Mouse (Mus musculus): ENCODE results near the gene Plscr5. TPM values are rescaled to one million over a fixed set of nuclear protein-coding genes. Genes with fewer than 3 reads are reported as not detected.
"Not testable (repeated sequence)": the region's sequence is repeated elsewhere in the genome, so short reads cannot be mapped to it uniquely, and the experiment has no call there.

Gene Plscr5
- polyA plus RNA-seq (2016; fragmentation: Nextera tagmentation; extraction: Ambion mirVana), result not detected in 2 replicates

DNA sequence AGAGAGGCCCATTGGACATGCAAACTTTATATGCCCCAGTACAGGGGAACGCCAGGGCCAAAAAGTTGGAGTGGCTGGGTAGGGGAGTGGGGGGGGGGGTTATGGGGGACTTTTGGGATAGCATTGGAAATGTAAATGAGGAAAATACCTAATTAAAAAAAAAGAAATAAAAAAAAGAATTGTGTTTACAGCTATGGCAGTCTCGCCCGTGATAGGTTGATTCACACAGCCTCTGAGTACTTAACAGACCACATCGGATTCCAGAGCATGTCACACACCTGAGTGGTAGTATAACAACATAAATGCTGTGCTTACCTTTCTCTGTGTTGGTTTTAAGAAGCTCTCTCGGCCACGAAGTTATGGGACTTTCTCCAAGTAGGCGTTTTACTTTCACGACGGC, at the start of gene Plscr5:
Plscr5 (plus strand) TSS at position 301 of the 400 bp plus-strand sequence.
- not testable (repeated sequence) for H3K27ac ChIP-seq; H3K36me3 ChIP-seq; H3K4me3 ChIP-seq; H3K27me3 ChIP-seq (ENCODE audit: insufficient read depth, poor library complexity, severe bottlenecking); DNase-seq (ENCODE audit: low spot score); H3K4me1 ChIP-seq (replicated peaks); H3K9me3 ChIP-seq
- 81% methylated on average over 9 of the region's 9 CpGs for WGBS

DNA sequence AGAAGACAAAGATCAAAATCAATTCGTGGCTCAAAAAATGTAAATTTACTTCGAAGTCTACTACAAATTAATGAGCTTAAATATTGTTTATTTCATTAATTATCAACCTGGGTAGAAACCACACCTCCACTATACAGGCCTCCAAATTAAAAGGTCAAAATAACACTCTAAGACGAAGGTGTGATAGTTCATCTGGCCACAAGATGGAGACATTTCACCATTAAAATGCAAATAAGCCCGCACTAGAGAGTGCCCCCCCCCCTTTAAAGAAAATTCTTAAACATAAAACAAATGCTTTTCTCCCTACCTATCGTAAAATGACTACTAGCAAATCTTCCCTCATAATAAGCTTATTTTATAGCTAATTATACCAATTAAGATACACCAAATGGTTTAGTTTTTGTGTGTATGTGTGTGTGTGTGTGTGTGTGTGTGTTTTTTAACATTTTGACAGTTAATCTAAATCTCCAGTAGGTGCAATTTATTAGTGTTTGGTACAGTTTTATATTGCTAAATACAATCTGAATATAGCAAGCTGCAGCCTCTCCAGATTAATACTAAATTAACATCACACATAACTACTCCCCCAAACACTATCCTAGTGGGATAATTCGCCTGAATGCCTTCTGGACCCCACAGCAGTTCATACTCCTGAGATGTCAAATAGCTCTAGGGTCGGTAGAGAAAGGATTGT, 45.0 kb upstream of the Plscr5 start:
- Histone ChIP-seq H3K4me1 (replicated peaks) (no peaks in the 10 kb centered on the region), H3K27me3 (ENCODE audit: insufficient read depth, poor library complexity, severe bottlenecking) (no peaks in the 10 kb centered on the region), H3K4me3 (no peak overlapping the region), H3K27ac (no peak overlapping the region), H3K9me3 (no peaks in the 10 kb centered on the region), H3K36me3 (no peaks in the 10 kb centered on the region)
- WGBS, result 26% methylated on average over 7 of the region's 7 CpGs
- no peak for DNase-seq (ENCODE audit: low spot score)

DNA sequence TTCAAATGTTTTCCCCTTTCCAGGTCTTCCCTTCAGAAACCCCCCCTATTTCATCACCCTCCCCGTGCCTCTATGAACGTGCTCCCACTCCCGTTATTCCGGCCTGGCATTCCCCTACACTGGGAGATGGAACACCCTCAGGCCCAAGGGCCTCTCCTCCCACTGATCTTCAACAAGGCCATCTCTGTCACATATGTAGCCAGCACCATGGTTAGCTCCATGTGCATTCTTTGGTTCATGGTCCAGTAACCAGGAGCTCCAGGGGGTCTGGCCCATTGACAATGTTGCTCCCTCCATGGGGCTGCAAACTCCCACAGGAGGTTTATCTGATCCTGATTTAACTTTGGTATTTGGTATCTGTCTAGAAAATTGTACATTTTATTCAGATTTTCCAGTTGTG, 30.5 kb upstream of the Plscr5 start:
- Histone ChIP-seq H3K36me3 (no peaks in the 10 kb centered on the region), H3K4me3 (no peak overlapping the region), H3K27ac (no peak overlapping the region), H3K27me3 (ENCODE audit: insufficient read depth, poor library complexity, severe bottlenecking) (no peaks in the 10 kb centered on the region), H3K9me3 (no peaks in the 10 kb centered on the region), H3K4me1 (replicated peaks) (0 out of 2 replicates have a peak, but pooled peaks cover 4% of the 10 kb centered on the region)
- no peak for DNase-seq (ENCODE audit: low spot score)
- WGBS, result 61% methylated on average over 4 of the region's 4 CpGs

DNA sequence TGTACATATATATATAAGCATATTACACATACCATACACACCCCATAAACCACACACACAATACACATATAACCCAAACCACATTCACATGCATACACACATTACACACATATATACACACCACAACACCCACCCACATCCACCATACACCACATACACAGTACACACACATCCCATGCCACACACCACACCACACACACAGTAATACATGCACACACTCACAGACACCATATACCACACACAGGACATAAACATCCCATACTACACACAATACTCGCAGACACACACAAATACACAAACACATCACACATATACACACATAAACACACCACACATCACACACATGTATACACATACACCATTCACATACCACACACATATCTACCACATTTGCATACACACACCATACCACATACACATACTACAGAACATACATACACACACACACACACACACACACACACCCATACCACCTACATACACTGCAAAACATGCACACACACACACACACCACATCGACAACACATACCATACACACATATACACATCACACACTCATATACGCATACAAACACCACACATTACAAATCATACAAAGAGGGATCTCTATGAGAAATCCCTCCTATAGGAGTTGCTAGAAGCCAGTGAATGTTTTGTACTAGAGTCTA, 19.3 kb upstream of the Plscr5 start:
- no peak overlapping the region for H3K27ac ChIP-seq
- H3K4me1 ChIP-seq (replicated peaks), result peaks cover 11% of the 10 kb centered on the region
- no peaks in the 10 kb centered on the region for H3K9me3 ChIP-seq
- DNase-seq (ENCODE audit: low spot score), result no peak
- 96% methylated on average over 3 of the region's 3 CpGs for WGBS
- H3K27me3 ChIP-seq (ENCODE audit: insufficient read depth, poor library complexity, severe bottlenecking), result peaks cover 19% of the 10 kb centered on the region
- H3K4me3 ChIP-seq, result no peak overlapping the region
- H3K36me3 ChIP-seq, result no peaks in the 10 kb centered on the region

DNA sequence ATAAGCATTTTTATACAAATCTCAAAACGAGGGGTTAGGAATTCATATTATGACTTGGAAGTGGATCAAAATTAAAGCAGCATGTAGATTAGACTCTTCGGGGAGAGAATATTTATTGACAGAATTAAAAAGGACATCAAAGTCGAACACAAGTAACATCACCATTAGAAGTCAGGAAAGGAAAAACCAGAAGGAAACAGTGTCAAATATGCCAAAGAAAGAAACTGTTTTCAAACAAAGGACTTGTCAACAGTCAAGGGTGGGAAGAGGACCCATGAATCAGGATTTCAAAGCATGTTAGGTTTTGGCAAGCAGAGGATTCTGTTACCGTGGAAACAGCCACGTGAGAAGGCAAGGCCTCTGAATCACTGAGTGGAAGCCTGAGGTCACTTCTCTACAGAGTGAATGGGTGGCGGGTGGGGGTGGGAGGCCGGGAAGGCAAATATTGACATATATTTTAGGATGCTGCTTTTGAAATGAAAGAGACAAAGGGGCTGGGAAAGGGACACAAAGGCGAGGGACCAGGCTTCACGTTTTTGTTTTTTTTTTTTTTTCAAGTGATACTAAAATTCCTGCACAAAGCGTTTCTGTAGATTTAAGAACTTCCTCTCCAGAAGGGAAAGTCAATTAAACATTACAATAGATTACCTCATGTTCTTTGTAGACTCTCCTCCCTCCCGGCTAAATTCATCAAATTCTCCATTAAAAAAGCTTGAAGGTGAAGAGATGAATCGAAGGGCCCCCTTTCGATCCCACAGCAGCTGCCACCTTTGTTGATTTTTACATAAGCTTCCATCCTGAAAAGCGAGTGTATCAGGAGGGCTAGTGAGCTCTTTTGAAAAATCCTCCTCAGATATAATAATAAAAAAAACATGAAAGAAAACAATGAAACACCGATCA, 18.3 kb upstream of the Plscr5 start:
- Histone ChIP-seq H3K27me3 (ENCODE audit: insufficient read depth, poor library complexity, severe bottlenecking) (peaks cover 19% of the 10 kb centered on the region), H3K4me3 (no peak overlapping the region)
- 36% methylated on average over 15 of the region's 15 CpGs for WGBS

DNA sequence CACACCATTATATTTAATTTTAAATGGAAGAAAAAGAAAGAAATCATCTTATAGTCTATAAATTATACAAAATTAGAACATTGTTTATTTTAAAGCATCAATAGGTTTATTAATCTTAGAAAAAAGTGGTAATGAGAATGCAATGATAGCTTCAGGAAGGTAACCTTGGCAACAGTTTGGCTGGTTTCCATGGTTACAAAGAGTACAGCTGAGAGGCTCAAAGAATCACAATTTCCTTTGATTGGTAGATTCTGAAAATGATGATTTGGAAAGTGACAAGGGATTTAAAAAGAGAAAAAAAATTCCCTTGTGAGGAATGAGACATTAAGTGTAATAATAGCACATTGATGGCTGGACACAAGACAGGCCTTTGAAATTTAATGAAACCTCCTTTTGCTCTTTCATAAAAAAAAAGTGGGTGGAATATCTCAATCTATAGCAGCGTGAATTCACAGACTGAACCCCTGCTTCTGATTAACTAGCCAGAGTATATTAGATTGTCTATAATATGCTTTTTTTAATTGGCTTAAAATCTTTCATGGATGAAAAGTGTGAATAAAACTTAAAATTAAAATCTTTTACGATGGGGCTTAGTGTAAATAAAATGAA, 13.8 kb upstream of the Plscr5 start:
- Histone ChIP-seq H3K27ac (no peak overlapping the region), H3K9me3 (no peaks in the 10 kb centered on the region), H3K27me3 (ENCODE audit: insufficient read depth, poor library complexity, severe bottlenecking) (peaks cover 19% of the 10 kb centered on the region), H3K4me1 (replicated peaks) (peaks cover 16% of the 10 kb centered on the region), H3K36me3 (no peaks in the 10 kb centered on the region), H3K4me3 (no peak overlapping the region)
- 72% methylated on average over 2 of the region's 2 CpGs for WGBS
- DNase-seq (ENCODE audit: low spot score), result no peak

More for the DNA sequence above, 18.3 kb upstream of the Plscr5 start:
- peaks cover 16% of the 10 kb centered on the region for H3K4me1 ChIP-seq (replicated peaks)
- no peaks in the 10 kb centered on the region for H3K9me3 ChIP-seq
- no peaks in the 10 kb centered on the region for H3K36me3 ChIP-seq
- DNase-seq (ENCODE audit: low spot score), result peak; percentile 65
- peak overlapping the region; percentile 66 for H3K27ac ChIP-seq

DNA sequence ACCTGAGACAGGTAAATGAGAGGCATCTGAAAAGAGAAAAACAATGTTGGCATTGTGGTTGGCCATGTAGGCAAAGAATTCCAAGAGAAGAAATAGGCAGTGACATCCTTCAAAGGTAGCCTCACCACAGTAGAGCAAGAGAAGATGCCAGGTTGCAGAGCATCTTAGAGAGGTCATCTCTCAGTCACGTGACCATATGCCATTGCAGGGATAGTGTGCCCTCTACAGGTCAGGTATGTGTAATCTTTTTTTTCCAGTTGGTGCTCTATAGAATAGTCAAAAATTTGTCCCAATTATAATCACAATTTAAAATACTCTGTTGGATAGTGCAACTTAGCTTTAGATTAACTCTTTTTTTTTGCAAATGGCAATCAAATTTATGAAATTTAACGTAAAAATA, 1.4 kb upstream of the Plscr5 start:
- Histone ChIP-seq H3K36me3 (no peaks in the 10 kb centered on the region), H3K27me3 (ENCODE audit: insufficient read depth, poor library complexity, severe bottlenecking) (no peaks in the 10 kb centered on the region), H3K4me1 (replicated peaks) (no peaks in the 10 kb centered on the region), H3K9me3 (no peaks in the 10 kb centered on the region), H3K27ac (no peak overlapping the region), H3K4me3 (no peak overlapping the region)
- no peak for DNase-seq (ENCODE audit: low spot score)
- WGBS, result 92% methylated on average over 2 of the region's 2 CpGs

DNA sequence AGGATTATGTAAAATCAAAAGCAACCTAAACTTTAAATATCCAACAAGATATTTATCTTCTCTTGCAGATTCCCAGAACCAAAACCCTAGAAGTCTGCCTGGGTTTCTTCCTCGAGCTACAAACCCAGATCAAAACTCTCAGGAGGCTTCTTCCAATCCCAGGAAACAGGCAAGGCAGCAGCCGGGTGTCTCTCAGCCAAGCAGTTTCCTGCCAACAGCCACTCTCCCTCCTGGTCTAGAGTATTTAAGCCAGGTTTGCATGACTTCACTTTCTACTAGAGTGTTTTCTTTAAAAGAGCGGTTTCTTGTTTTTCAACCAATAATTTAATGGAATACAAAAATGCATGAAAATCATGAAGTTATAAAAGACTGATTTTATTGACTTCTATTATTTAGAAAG, 5.7 kb downstream of the Plscr5 start:
- Histone ChIP-seq H3K4me3 (no peak overlapping the region), H3K4me1 (replicated peaks) (no peaks in the 10 kb centered on the region), H3K27ac (no peak overlapping the region), H3K36me3 (no peaks in the 10 kb centered on the region), H3K27me3 (ENCODE audit: insufficient read depth, poor library complexity, severe bottlenecking) (no peaks in the 10 kb centered on the region), H3K9me3 (no peaks in the 10 kb centered on the region)
- WGBS, result 70% methylated on average over 3 of the region's 3 CpGs
- DNase-seq (ENCODE audit: low spot score), result no peak

DNA sequence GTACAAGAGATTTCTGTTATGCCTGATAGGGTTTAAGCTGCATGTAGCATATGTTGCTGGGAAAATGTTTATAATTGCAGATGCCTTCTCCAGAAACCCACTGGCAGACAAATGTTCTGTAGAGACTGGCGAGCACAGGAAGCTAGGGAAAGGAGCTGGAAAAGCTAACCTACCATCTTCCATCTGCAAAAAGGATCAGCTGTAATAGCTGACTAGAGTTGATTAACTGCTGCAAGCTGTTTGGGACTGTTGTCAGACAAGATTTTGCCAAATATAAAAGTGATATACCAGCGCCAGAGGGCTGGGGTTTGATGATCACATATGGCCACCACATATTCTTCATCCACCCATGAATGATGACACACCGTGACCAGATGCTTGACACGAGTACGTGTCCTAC, 6.8 kb downstream of the Plscr5 start:
- H3K36me3 ChIP-seq, result no peaks in the 10 kb centered on the region
- no peaks in the 10 kb centered on the region for H3K4me1 ChIP-seq (replicated peaks)
- H3K4me3 ChIP-seq, result no peak overlapping the region
- H3K27ac ChIP-seq, result no peak overlapping the region
- H3K9me3 ChIP-seq, result no peaks in the 10 kb centered on the region
- no peak for DNase-seq (ENCODE audit: low spot score)
- H3K27me3 ChIP-seq (ENCODE audit: insufficient read depth, poor library complexity, severe bottlenecking), result no peaks in the 10 kb centered on the region
- 86% methylated on average over 5 of the region's 5 CpGs for WGBS

DNA sequence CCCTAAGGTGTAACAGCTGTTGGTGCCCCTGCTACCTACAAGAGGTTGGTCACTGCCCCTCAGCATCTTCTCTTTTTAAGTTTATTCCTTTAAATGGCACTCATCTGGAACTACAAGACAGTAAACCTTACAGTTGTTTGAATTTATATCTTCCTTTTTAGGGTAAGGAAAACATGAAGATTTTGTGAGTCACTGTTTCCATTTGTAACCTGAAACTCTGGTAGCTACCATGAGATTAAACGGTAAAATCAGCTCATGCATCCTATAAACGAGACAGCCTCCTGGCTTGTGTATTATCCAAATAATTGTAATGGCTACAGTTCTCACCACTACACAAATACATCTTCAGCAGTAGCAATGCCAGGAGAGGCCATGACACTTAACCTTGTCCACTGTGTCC, 11.7 kb downstream of the Plscr5 start:
- H3K27me3 ChIP-seq (ENCODE audit: insufficient read depth, poor library complexity, severe bottlenecking), result no peaks in the 10 kb centered on the region
- no peaks in the 10 kb centered on the region for H3K36me3 ChIP-seq
- H3K4me1 ChIP-seq (replicated peaks), result no peaks in the 10 kb centered on the region
- no peaks in the 10 kb centered on the region for H3K9me3 ChIP-seq
- WGBS, result 66% methylated on average over 2 of the region's 2 CpGs
- no peak overlapping the region for H3K27ac ChIP-seq
- no peak overlapping the region for H3K4me3 ChIP-seq
- DNase-seq (ENCODE audit: low spot score), result no peak

DNA sequence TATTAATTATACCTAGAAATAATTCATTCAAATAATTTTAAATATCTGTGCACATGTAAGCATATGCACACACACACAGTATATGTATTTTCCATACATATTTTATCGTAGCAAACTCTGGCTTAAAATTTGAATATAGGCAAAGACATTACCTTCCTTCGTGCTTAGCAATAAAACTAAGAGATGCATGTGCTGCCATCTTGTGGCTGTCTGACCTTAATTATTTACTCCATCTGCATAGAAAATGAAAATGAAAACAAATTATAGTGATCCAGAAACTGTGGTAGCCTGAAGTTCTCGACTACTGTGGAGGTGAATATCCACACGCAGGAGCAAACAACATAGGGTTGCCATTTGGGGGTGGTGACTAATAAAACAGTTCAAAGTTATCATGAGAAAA, 14.6 kb downstream of the Plscr5 start:
- Histone ChIP-seq H3K27me3 (ENCODE audit: insufficient read depth, poor library complexity, severe bottlenecking) (no peaks in the 10 kb centered on the region), H3K27ac (no peak overlapping the region), H3K9me3 (no peaks in the 10 kb centered on the region), H3K36me3 (no peaks in the 10 kb centered on the region), H3K4me1 (replicated peaks) (no peaks in the 10 kb centered on the region), H3K4me3 (no peak overlapping the region)
- peak; percentile 4 for DNase-seq (ENCODE audit: low spot score)
- WGBS, result 61% methylated on average over 4 of the region's 4 CpGs

DNA sequence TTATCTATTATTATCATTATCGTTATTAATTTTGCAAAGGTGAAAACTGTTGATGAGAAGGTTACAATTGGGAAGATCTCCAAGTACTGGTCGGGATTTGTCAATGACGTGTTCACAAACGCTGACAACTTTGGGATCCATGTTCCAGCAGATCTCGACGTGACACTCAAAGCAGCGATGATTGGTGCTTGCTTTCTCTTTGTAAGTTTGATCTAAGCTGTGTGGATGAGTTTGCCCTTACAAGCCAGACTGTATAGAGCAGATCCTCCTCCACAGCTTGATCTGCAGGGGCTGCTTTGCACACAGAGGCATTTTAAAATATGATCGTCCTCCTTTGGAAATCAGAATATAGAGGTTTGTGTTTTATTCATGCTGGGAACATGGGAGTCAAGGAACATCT, 15.0 kb downstream of the Plscr5 start:
- Histone ChIP-seq H3K27me3 (ENCODE audit: insufficient read depth, poor library complexity, severe bottlenecking) (no peaks in the 10 kb centered on the region), H3K4me3 (no peak overlapping the region), H3K9me3 (no peaks in the 10 kb centered on the region), H3K36me3 (no peaks in the 10 kb centered on the region), H3K27ac (no peak overlapping the region), H3K4me1 (replicated peaks) (no peaks in the 10 kb centered on the region)
- WGBS, result 84% methylated on average over 8 of the region's 8 CpGs
- no peak for DNase-seq (ENCODE audit: low spot score)

Data from hindbrain, embryonic 10.5 days (tissue).